Mouse (Mus musculus) layer of hippocampus, postnatal 36 days (tissue): ENCODE data around the gene Yrdc. TPM values are rescaled to one million over a fixed set of nuclear protein-coding genes. Genes with fewer than 3 reads are reported as not detected.

Experiments used
- DNase-seq, 2 experiments: peaks; one replicate each; pipeline ENCODE4 v3.0.0; 2022
- total RNA-seq, 2 experiments: library from RNA; stranded (reverse); gene quantifications; 2 replicates each; pipeline ENCODE4 v1.2.3; 2021

The Yrdc gene
- total RNA-seq, 2 experiments from 2014 or later: 32.0 to 33.5 TPM

- peak; percentile 67 to 76 for DNase-seq
Measured at GRCm38 (mm10) chr4:124850933-124851658, 617 bp downstream of the Yrdc start, which contains the start of gene 1110065P20Rik. TSS of gene 1110065P20Rik (minus strand) at chr4:124851196.

- no peak for DNase-seq
Measured at GRCm38 (mm10) chr4:124856294-124856693, 5.8 kb downstream of the Yrdc start.

- no peak for DNase-seq
Measured at GRCm38 (mm10) chr4:124858370-124858769, 7.9 kb downstream of the Yrdc start.

- no peak for DNase-seq
Measured at GRCm38 (mm10) chr4:124860446-124860845, 10.0 kb downstream of the Yrdc start.

- no peak for DNase-seq
Measured at GRCm38 (mm10) chr4:124861283-124862188, 11.1 kb downstream of the Yrdc start, which contains the start of gene Maneal. TSS of gene Maneal (minus strand) at chr4:124862171.

- no peak for DNase-seq
Measured at GRCm38 (mm10) chr4:124872719-124873118, 22.2 kb downstream of the Yrdc start.

- no peak for DNase-seq
Measured at GRCm38 (mm10) chr4:124880599-124880998, 30.1 kb downstream of the Yrdc start, which contains the start of gene Epha10. TSS of gene Epha10 (plus strand) at chr4:124880899.

- peak; percentile 82 to 84 for DNase-seq
Measured at GRCm38 (mm10) chr4:124881341-124881908, 30.9 kb downstream of the Yrdc start.

- DNase-seq: no peak
Measured at GRCm38 (mm10) chr4:124882151-124882729, 31.8 kb downstream of the Yrdc start.

- no peak for DNase-seq
Measured at GRCm38 (mm10) chr4:124888702-124889101, 38.2 kb downstream of the Yrdc start.

- no peak for DNase-seq
Measured at GRCm38 (mm10) chr4:124889935-124890334, 39.5 kb downstream of the Yrdc start.

GRCm38 (mm10) chr4:124890831-124891230 is 40.4 kb downstream of the Yrdc start:
- peak in 1 of 2 experiments; percentile 45 for DNase-seq

- no peak for DNase-seq
Measured at GRCm38 (mm10) chr4:124893769-124894168, 43.3 kb downstream of the Yrdc start.

- peak in 1 of 2 experiments; percentile 33 for DNase-seq
Measured at GRCm38 (mm10) chr4:124894508-124895428, 44.3 kb downstream of the Yrdc start.

- no peak for DNase-seq
Measured at GRCm38 (mm10) chr4:124898428-124898827, 47.9 kb downstream of the Yrdc start.

GRCm38 (mm10) chr4:124899906-124900305 is 49.4 kb downstream of the Yrdc start:
- DNase-seq: no peak

Other genes starting within 250 kb of the Yrdc start
- gene 3100002H09Rik, start 239.9 kb upstream of the Yrdc start, total RNA-seq: 1 to 10 TPM; 1.1 to 1.4 TPM
- gene Pou3f1, start 193.9 kb upstream of the Yrdc start, total RNA-seq: 10 to 100 TPM; 42.7 to 44.9 TPM
- 10 to 100 TPM; 15.9 to 16.9 TPM for gene Utp11, start 157.1 kb upstream of the Yrdc start, total RNA-seq
- 1 to 10 TPM; 1.7 to 2.4 TPM for gene Fhl3, start 150.0 kb upstream of the Yrdc start, total RNA-seq
- 10 to 100 TPM; 34.9 to 35.4 TPM for gene Sf3a3, start 135.9 kb upstream of the Yrdc start, total RNA-seq
- 10 to 100 TPM; 40.9 to 51.4 TPM for gene Inpp5b, start 108.8 kb upstream of the Yrdc start, total RNA-seq
- 10 to 100 TPM; 25.1 to 29.6 TPM for gene Mtf1, start 48.6 kb upstream of the Yrdc start, total RNA-seq
- gene 1110065P20Rik, start 517 bp downstream of the Yrdc start, total RNA-seq: 10 to 100 TPM; 87.1 to 93.6 TPM
- 10 to 100 TPM; 50.6 to 52.1 TPM for gene Maneal, start 11.5 kb downstream of the Yrdc start, total RNA-seq
- gene Epha10, start 30.2 kb downstream of the Yrdc start, total RNA-seq: 10 to 100 TPM; 35.0 to 40.9 TPM
- 10 to 100 TPM; 25.2 to 26.1 TPM for gene 9930104L06Rik, start 86.4 kb downstream of the Yrdc start, total RNA-seq
- gene Cdca8, start 88.6 kb downstream of the Yrdc start, total RNA-seq: 1 to 10 TPM; 1.9 to 2.0 TPM
- gene Rspo1, start 135.8 kb downstream of the Yrdc start, total RNA-seq: 1 to 10 TPM; 8.8 to 9.8 TPM
- gene Gnl2, start 165.9 kb downstream of the Yrdc start, total RNA-seq: 10 to 100 TPM; 59.3 to 62.4 TPM
- under 1 TPM; 0.62 to 0.76 TPM for gene Dnali1, start 215.0 kb downstream of the Yrdc start, total RNA-seq
- gene Snip1, start 216.0 kb downstream of the Yrdc start, total RNA-seq: 10 to 100 TPM; 16.2 to 16.5 TPM
- gene Meaf6, start 234.5 kb downstream of the Yrdc start, total RNA-seq: 100 to 1,000 TPM; 112 to 118 TPM